Mouse (Mus musculus): Measurements from ENCODE around the gene D630045J12Rik. TPM values are rescaled to one million over a fixed set of nuclear protein-coding genes. Genes with fewer than 3 reads are reported as not detected.

Gene D630045J12Rik
- polyA plus RNA-seq, 2 experiments, result 7.3 to 14.2 TPM

DNA sequence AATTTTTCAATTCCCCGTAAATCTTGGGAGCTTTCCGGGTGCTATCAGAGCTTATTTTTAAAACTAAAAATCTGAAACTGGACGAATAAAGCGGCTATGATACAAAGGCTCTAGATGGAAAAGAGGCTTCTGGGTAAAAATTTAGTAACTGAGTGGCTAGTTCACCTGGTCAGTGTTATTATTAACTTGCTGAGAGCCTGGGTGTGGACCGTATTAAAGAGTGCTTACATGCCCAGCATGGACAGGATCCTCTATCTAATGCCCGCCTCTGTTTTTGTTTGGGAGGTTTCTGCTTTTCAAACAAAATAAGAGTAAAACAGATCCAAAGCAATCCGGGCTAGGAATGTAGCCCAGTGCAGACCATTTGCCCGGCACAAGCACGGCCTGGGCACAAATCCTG is 113.4 kb downstream of the D630045J12Rik start:
- Histone ChIP-seq H3K27ac (replicated peaks; ENCODE audit: low read depth, low read length) (no peak overlapping the region), H3K4me3 (replicated peaks; ENCODE audit: low read length) (no peak overlapping the region), H3K4me2 (replicated peaks; ENCODE audit: low read depth, low read length, severe bottlenecking) (no peak overlapping the region), H3K27me3 (ENCODE audit: control insufficient read depth, insufficient read depth, low read length) (no peaks in the 10 kb centered on the region), H3K9ac (ENCODE audit: low read depth, low read length, severe bottlenecking) (no peak overlapping the region), H3K9me3 (ENCODE audit: control insufficient read depth, low read length) (no peaks in the 10 kb centered on the region), H3K36me3 (ENCODE audit: control insufficient read depth, insufficient read depth, low read length) (peaks cover 31% of the 10 kb centered on the region), H3K4me1 (ENCODE audit: control insufficient read depth, insufficient read depth, low read length) (peaks cover 19% of the 10 kb centered on the region)
- 93% methylated on average over 9 of the region's 9 CpGs for WGBS
- ATAC-seq (ENCODE audit: low FRiP score, low read depth) (no peak), DNase-seq (ENCODE audit: low spot score) (no peak)
- no peak for TF ChIP-seq POLR2A (IDR thresholded peaks at IDR 0.05; ENCODE audit: borderline replicate concordance, extremely low read depth, insufficient read depth, insufficient read length)

DNA sequence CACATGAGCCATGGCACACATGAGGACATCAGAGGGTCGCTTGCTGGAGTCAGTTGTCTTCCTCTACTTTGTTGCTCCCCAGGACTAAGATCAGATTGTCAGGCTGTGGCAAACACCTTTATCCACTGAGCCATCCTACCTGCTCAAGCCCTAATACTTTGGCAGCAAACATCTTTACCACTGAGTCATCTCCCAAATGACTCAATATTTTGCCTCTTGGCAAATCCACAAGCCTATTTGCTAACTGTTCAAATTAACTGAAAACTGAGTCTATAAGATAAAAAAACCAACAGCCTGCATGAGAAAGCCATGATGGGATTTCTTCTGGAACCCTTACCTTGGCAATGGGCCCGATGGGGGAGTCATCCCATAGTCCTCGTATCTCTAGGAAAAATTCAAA is 114.7 kb downstream of the D630045J12Rik start:
- Histone ChIP-seq H3K4me3 (replicated peaks; ENCODE audit: low read length) (no peak overlapping the region), H3K4me1 (ENCODE audit: control insufficient read depth, insufficient read depth, low read length) (peaks cover 8% of the 10 kb centered on the region), H3K9ac (ENCODE audit: low read depth, low read length, severe bottlenecking) (no peak overlapping the region), H3K27me3 (ENCODE audit: control insufficient read depth, insufficient read depth, low read length) (no peaks in the 10 kb centered on the region), H3K36me3 (ENCODE audit: control insufficient read depth, insufficient read depth, low read length) (peaks cover 40% of the 10 kb centered on the region), H3K9me3 (ENCODE audit: control insufficient read depth, low read length) (no peaks in the 10 kb centered on the region), H3K4me2 (replicated peaks; ENCODE audit: low read depth, low read length, severe bottlenecking) (no peak overlapping the region), H3K27ac (replicated peaks; ENCODE audit: low read depth, low read length) (no peak overlapping the region)
- DNase-seq (ENCODE audit: low spot score) (no peak), ATAC-seq (ENCODE audit: low FRiP score, low read depth) (no peak)
- WGBS, result 87% methylated on average over 3 of the region's 3 CpGs
- no peak for TF ChIP-seq POLR2A (IDR thresholded peaks at IDR 0.05; ENCODE audit: borderline replicate concordance, extremely low read depth, insufficient read depth, insufficient read length)

DNA sequence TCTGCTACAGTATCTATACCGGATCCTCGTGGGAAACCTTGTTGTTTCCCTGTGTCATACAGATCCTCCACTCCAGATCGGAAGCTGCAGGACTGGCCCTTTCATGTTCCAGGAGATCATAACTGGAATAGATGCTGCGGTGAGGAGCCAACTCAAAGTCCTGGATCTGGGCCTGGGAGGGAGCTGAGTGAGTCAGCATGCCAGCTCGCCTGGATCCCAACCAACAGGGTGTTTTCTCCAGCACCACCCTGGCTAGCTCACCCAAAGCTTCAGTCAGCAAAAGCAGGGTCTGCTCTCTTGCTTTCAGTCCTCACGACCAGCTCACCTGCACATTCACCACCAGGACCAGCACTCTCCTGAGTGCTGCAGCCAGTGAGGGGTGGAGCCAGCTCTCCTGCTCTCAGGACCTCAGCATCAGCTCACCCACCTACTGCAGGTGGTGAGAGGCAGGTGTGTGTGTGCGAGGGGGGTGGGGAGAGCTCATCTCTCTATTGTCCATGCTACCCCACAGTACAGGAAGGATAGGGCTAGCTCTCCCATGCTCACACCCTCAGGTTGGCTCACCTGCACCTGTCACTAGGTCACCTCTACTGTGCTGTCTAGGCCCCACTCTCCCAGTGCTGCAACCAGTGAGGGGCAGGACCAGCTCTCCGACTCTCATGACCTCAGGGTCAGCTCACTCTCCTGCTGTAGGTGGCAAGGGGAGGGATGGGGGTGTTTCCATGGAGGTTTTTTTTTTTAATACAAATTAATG is 118.8 kb downstream of the D630045J12Rik start:
- H3K36me3 ChIP-seq (ENCODE audit: control insufficient read depth, insufficient read depth, low read length), result peaks cover 42% of the 10 kb centered on the region
- no peak overlapping the region for H3K9ac ChIP-seq (ENCODE audit: low read depth, low read length, severe bottlenecking)
- ATAC-seq (ENCODE audit: low FRiP score, low read depth) (no peak), DNase-seq (ENCODE audit: low spot score) (no peak)
- no peak overlapping the region for H3K4me2 ChIP-seq (replicated peaks; ENCODE audit: low read depth, low read length, severe bottlenecking)
- H3K27ac ChIP-seq (replicated peaks; ENCODE audit: low read depth, low read length), result no peak overlapping the region
- WGBS, result 94% methylated on average over 8 of the region's 8 CpGs
- H3K27me3 ChIP-seq (ENCODE audit: control insufficient read depth, insufficient read depth, low read length), result no peaks in the 10 kb centered on the region
- H3K9me3 ChIP-seq (ENCODE audit: control insufficient read depth, low read length), result no peaks in the 10 kb centered on the region
- no peak overlapping the region for H3K4me3 ChIP-seq (replicated peaks; ENCODE audit: low read length)
- TF ChIP-seq POLR2A (IDR thresholded peaks at IDR 0.05; ENCODE audit: borderline replicate concordance, extremely low read depth, insufficient read depth, insufficient read length), result no peak
- 0 out of 2 replicates have a peak, but pooled peaks cover 2% of the 10 kb centered on the region for H3K4me1 ChIP-seq (ENCODE audit: control insufficient read depth, insufficient read depth, low read length)

DNA sequence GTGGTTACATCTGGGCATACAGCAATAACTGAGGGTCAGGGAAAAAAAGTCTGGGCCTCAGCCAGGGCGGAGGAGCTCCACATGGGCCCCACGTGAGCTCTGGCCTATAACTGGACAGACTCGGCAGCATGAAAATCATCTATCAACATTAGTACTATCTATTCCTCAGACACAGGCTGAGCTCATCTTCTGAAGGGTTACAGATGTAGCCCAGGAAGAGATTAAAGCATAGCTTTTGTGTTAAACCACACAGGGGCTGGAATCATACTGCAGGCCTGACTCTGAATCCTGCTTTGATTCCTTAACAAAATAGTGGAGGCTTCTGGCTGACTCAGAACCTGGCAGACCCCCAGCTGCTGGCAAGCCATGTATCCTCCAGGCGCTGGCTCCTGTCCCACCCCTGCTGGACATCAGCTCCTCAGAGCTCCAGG is 122.0 kb downstream of the D630045J12Rik start:
- peaks cover 55% of the 10 kb centered on the region for H3K36me3 ChIP-seq (ENCODE audit: control insufficient read depth, insufficient read depth, low read length)
- 0 out of 2 replicates have a peak, but pooled peaks cover 2% of the 10 kb centered on the region for H3K4me1 ChIP-seq (ENCODE audit: control insufficient read depth, insufficient read depth, low read length)
- H3K9me3 ChIP-seq (ENCODE audit: control insufficient read depth, low read length), result no peaks in the 10 kb centered on the region
- no peak overlapping the region for H3K9ac ChIP-seq (ENCODE audit: low read depth, low read length, severe bottlenecking)
- DNase-seq (ENCODE audit: low spot score) (peak; percentile 27), ATAC-seq (ENCODE audit: low FRiP score, low read depth) (no peak)
- no peaks in the 10 kb centered on the region for H3K27me3 ChIP-seq (ENCODE audit: control insufficient read depth, insufficient read depth, low read length)
- 60% methylated on average over 4 of the region's 4 CpGs for WGBS
- H3K4me3 ChIP-seq (replicated peaks; ENCODE audit: low read length), result no peak overlapping the region
- TF ChIP-seq POLR2A (IDR thresholded peaks at IDR 0.05; ENCODE audit: borderline replicate concordance, extremely low read depth, insufficient read depth, insufficient read length), result no peak
- H3K4me2 ChIP-seq (replicated peaks; ENCODE audit: low read depth, low read length, severe bottlenecking), result no peak overlapping the region
- H3K27ac ChIP-seq (replicated peaks; ENCODE audit: low read depth, low read length), result no peak overlapping the region; the same call in 1 of the 2 replicates

DNA sequence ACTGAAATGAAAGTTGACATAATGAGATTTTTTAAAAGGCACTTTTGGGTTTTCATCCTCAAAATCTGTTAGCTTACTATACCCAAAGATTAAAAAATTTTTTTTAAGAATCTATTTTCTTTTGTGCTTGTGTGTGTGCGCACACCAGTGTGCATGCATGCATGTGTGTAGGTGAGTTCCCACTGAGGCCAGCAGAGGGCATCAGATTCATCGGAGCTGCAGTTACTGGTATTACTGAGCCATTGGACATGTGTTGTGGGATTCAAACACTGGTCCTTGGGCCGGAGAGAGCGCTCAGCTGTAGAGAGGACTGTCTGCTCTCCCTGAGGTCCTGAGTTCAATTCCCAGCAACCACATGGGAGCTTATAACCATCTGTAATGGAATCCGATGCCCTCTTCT is 123.9 kb downstream of the D630045J12Rik start:
- no peak for DNase-seq (ENCODE audit: low spot score)
- H3K36me3 ChIP-seq (ENCODE audit: control insufficient read depth, insufficient read depth, low read length), result peaks cover 49% of the 10 kb centered on the region
- no peak overlapping the region for H3K4me2 ChIP-seq (replicated peaks; ENCODE audit: low read depth, low read length, severe bottlenecking)
- H3K27ac ChIP-seq (replicated peaks; ENCODE audit: low read depth, low read length), result no peak overlapping the region
- no peaks in the 10 kb centered on the region for H3K27me3 ChIP-seq (ENCODE audit: control insufficient read depth, insufficient read depth, low read length)
- TF ChIP-seq POLR2A (IDR thresholded peaks at IDR 0.05; ENCODE audit: borderline replicate concordance, extremely low read depth, insufficient read depth, insufficient read length), result no peak
- H3K9ac ChIP-seq (ENCODE audit: low read depth, low read length, severe bottlenecking), result no peak overlapping the region
- no peak overlapping the region for H3K4me3 ChIP-seq (replicated peaks; ENCODE audit: low read length)
- 97% methylated on average over 5 of the region's 5 CpGs for WGBS
- no peaks in the 10 kb centered on the region for H3K9me3 ChIP-seq (ENCODE audit: control insufficient read depth, low read length)
- H3K4me1 ChIP-seq (ENCODE audit: control insufficient read depth, insufficient read depth, low read length), result 0 out of 2 replicates have a peak, but pooled peaks cover 2% of the 10 kb centered on the region
- ATAC-seq (ENCODE audit: low FRiP score, low read depth), result no peak
